In the genomic region with DNA sequence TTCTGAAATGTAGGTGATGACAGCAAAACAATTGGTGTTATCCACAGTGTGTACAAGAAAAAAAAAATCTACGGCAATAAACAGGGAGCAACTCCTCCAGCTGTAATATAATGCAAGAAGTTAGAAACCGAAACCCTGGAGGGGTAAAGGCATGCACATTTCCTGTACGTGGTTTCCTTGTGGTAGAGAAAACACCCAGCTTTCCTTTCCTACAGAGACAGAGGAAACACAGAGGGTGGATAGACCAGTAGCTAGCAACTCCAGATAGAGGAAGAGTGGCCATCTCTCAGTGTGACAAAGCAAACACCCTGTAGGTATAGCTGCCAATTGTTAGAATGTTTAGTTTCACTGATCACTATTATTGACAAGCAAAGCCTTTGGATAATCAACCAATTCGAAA, we compare ENCODE assay signal across 23 mouse cellular contexts.
A peak's percentile ranks its signal among the peaks of the same experiment; 100 is the strongest.
DNase-seq lines count a peak whose midpoint lies in the region; ATAC-seq lines count a peak whose summit lies in the region.
"Had no signal": no experiment of that assay in that cellular context is flagged by ENCODE, and none has a peak within 500 bp of the region (broad histone marks: within the 10 kb centered on the region; RNA-seq: fewer than 3 reads in every experiment).

No protein-coding gene starts in this region.

- H3K4me2 ChIP-seq in hindbrain, embryonic 12.5 days (replicated peaks), result no peak overlapping the region
- H3K4me2 ChIP-seq: embryonic facial prominence, embryonic 15.5 days; forebrain, embryonic 15.5 days; heart, embryonic 11.5 days; heart, embryonic 15.5 days; hindbrain, embryonic 13.5 days; intestine, embryonic 15.5 days had no signal

- WGBS in hindbrain, embryonic 12.5 days, result 76% methylated on average over 4 of the region's 4 CpGs
- 81% methylated on average over 4 of the region's 4 CpGs for WGBS in midbrain, embryonic 10.5 days

- H3K27ac ChIP-seq in hindbrain, embryonic 12.5 days, result no peak overlapping the region
- no peak overlapping the region for H3K27ac ChIP-seq in midbrain, embryonic 10.5 days (replicated peaks)
- H3K27ac ChIP-seq: embryonic facial prominence, embryonic 15.5 days; forebrain, embryonic 15.5 days; heart, adult 2 months; heart, embryonic 15.5 days; hindbrain, embryonic 13.5 days; hindbrain, postnatal 0 days; intestine, embryonic 15.5 days had no signal

- H3K4me1 ChIP-seq in megakaryocyte, embryonic 14.5 days, result peaks cover 8% of the 10 kb centered on the region; the same call in 1 of the 2 replicates
- H3K4me1 ChIP-seq in hindbrain, embryonic 12.5 days, result no peaks in the 10 kb centered on the region
- H3K4me1 ChIP-seq in midbrain, embryonic 10.5 days, result no peaks in the 10 kb centered on the region; the same call in 1 of the 2 replicates
- H3K4me1 ChIP-seq: embryonic facial prominence, embryonic 15.5 days; forebrain, embryonic 15.5 days; heart, embryonic 15.5 days; intestine, embryonic 15.5 days had no signal

- H3K27me3 ChIP-seq in megakaryocyte, embryonic 14.5 days (replicated peaks), result no peaks in the 10 kb centered on the region
- no peaks in the 10 kb centered on the region for H3K27me3 ChIP-seq in hindbrain, embryonic 12.5 days
- no peaks in the 10 kb centered on the region for H3K27me3 ChIP-seq in midbrain, embryonic 10.5 days (ENCODE audit: low read depth, poor library complexity, severe bottlenecking)
- H3K27me3 ChIP-seq: embryonic facial prominence, embryonic 15.5 days; forebrain, embryonic 15.5 days; heart, embryonic 15.5 days; hindbrain, embryonic 13.5 days; intestine, embryonic 15.5 days had no signal

- H3K36me3 ChIP-seq in megakaryocyte, embryonic 14.5 days (replicated peaks; ENCODE audit: low read length), result no peaks in the 10 kb centered on the region
- no peaks in the 10 kb centered on the region for H3K36me3 ChIP-seq in hindbrain, embryonic 12.5 days
- H3K36me3 ChIP-seq in midbrain, embryonic 10.5 days, result no peaks in the 10 kb centered on the region
- H3K36me3 ChIP-seq: embryonic facial prominence, embryonic 15.5 days; forebrain, embryonic 15.5 days; heart, embryonic 15.5 days; hindbrain, embryonic 13.5 days; intestine, embryonic 15.5 days had no signal

- peak overlapping the region; percentile 70 for H3K4me3 ChIP-seq in megakaryocyte, embryonic 14.5 days (replicated peaks)
- H3K4me3 ChIP-seq in hindbrain, embryonic 12.5 days, result no peak overlapping the region
- no peak overlapping the region for H3K4me3 ChIP-seq in midbrain, embryonic 10.5 days
- H3K4me3 ChIP-seq: embryonic facial prominence, embryonic 15.5 days; erythroblast, embryonic 14.5 days; forebrain, embryonic 15.5 days; heart, adult 2 months; heart, embryonic 15.5 days; hindbrain, embryonic 13.5 days; intestine, embryonic 15.5 days had no signal

- no peak overlapping the region for H3K9ac ChIP-seq in hindbrain, embryonic 12.5 days
- H3K9ac ChIP-seq: embryonic facial prominence, embryonic 15.5 days; forebrain, embryonic 15.5 days; heart, embryonic 15.5 days; hindbrain, embryonic 13.5 days; intestine, embryonic 15.5 days had no signal

- ATAC-seq in common myeloid progenitor, adult 5-6 weeks (replicated peaks; ENCODE audit: low read depth, poor library complexity, severe bottlenecking), result peak; percentile 100
- no peak for ATAC-seq in hindbrain, embryonic 12.5 days (ENCODE audit: low FRiP score)
- ATAC-seq: CD4-positive, CD25-positive, alpha-beta regulatory T cell, adult 4 months; forebrain, embryonic 15.5 days; hindbrain, postnatal 0 days; intestine, embryonic 15.5 days had no signal

- H3K9me3 ChIP-seq in megakaryocyte, embryonic 14.5 days, result no peaks in the 10 kb centered on the region
- H3K9me3 ChIP-seq in hindbrain, embryonic 12.5 days (replicated peaks), result no peaks in the 10 kb centered on the region
- no peaks in the 10 kb centered on the region for H3K9me3 ChIP-seq in midbrain, embryonic 10.5 days (replicated peaks)
- H3K9me3 ChIP-seq: embryonic facial prominence, embryonic 15.5 days; forebrain, embryonic 15.5 days; heart, embryonic 15.5 days; hindbrain, embryonic 13.5 days; intestine, embryonic 15.5 days had no signal

- DNase-seq in thymus, postnatal 25 days, result peak; percentile 1
- no peak for DNase-seq in thymus, postnatal 10 days (ENCODE audit: low spot score in 2 of 2)
- no peak for DNase-seq in midbrain, embryonic 10.5 days (ENCODE audit: low spot score)
- no peak for DNase-seq in cerebellum, postnatal 10 days
- DNase-seq: adrenal gland, postnatal 14 days; B cell, adult 2 months; cerebellum, adult 2 months; cerebellum, postnatal 25 days; gastrocnemius, postnatal 10 days; heart, adult 2 months; kidney, adult 18-20 months had no signal
